Mouse (Mus musculus) liver, adult 2 months (tissue): ENCODE results near the gene Fank1.

Experiments
- CTCF ChIP-seq: fragments of 200-500 bp; IDR thresholded peaks from 2 replicates; pipeline ENCODE4 v1.5.1; 2011; ENCODE audit warnings: low read depth, low read length, control low read depth
- POLR2A ChIP-seq: fragments of 200-500 bp; IDR thresholded peaks from 2 replicates; pipeline ENCODE4 v1.6.1; 2011; ENCODE audit warnings: low read length, control low read depth; ENCODE audit not compliant: insufficient read depth; ENCODE audit errors: extremely low read depth

DNA sequence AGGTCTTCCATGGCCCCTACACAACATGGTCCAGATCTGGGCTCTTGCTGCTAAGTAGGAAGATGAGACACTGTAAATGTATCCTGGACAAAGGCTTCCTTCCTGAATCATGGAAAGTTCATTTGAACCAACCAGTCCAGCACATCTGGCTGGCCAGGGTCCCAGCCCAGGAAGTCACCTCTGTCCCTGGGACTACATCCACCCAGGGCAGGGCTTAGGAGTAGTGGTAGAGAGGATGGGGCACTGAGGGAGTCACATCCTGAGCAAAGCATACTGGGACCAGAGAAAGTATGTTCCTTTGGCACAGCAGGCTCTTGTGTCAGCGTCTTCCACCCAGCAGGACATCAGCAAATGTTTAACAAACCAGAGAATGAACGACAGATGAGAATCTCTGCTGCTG, 149.1 kb downstream of the Fank1 start:
- TF ChIP-seq POLR2A (no peak), CTCF (no peak)
